Mouse (Mus musculus) WW6 (cell line): ENCODE results near the gene Tha1.

Source experiments
- DNase-seq: peaks from one replicate; pipeline ENCODE4 v3.0.0-alpha.2; 2013; ENCODE audit warnings: low read depth, low spot score

The Tha1 gene

DNA sequence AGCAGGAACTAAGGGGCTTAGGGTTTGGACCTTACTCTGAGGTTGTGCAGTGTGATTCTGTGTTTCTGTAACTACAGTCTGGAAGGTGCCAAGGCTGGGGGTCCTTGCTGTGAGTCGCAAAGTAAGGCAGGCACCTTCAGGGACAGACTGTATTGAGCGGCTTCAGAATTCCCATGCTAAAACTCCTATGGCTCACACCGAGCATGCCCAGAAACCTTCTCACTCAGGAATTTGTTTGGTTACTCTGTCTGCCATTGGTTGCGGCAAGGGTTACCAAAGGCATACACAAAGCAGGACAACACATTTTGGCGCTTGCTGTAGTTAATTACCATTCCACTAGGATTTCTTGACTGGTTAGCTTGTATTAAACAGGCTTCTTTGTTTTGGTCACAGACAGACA, 47.1 kb downstream of the Tha1 start:
- no peak for DNase-seq

GRCm38 (mm10) chr11:117825333-117826101, 47.8 kb downstream of the Tha1 start, which contains the start of the genes Afmid and Tk1:
Gene Afmid (plus strand): TSS chr11:117825924.
Gene Tk1 (minus strand): TSS chr11:117826092.
- peak; percentile 91 for DNase-seq

DNA sequence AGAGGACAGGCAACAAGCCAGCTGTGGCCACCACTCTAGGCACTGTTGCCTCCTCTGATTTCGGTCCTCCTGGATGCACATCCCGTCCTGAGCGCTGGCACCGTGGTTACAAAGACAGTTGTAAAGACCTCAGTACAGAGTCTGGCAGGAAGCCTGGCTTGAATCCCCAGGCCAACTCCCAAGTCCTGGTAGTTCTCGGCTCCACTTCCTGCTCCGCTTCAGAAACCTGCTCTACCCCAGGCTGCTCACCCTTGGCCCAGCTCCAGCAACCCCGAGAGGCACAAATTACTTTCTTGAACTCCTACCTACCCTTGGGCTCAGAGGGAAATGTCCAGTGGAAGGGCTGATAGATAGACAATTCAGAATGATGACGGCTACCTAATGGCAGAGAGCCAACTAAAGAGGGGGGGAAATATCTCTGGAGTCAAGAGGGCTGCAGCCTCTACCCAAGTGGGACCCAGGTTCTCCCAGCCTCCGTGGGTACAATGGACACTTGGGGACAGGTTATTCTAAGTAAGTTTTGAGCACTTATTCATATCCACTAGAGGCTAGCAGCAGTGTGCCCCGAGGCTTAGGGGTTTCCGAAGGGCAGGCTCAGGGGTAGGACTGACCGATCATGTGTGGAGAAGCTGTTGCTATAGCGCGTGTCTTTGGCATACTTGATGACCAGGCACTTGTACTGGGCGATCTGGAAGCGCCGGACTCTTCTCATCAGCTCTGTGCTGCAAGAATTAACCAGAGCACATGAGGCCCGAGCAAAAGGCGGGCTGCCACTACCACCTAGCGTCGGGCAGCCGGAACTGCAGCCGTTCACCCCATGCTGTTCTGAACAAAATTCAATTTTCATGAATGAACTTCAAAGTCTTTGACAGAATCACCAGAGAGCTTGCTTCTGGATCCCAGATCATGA, 49.0 kb downstream of the Tha1 start:
- DNase-seq: no peak

GRCm38 (mm10) chr11:117823411-117823810, 49.9 kb downstream of the Tha1 start:
- DNase-seq: no peak

GRCm38 (mm10) chr11:117822728-117823241, 50.5 kb downstream of the Tha1 start:
- no peak for DNase-seq

GRCm38 (mm10) chr11:117821868-117822267, 51.4 kb downstream of the Tha1 start:
- DNase-seq: no peak

DNA sequence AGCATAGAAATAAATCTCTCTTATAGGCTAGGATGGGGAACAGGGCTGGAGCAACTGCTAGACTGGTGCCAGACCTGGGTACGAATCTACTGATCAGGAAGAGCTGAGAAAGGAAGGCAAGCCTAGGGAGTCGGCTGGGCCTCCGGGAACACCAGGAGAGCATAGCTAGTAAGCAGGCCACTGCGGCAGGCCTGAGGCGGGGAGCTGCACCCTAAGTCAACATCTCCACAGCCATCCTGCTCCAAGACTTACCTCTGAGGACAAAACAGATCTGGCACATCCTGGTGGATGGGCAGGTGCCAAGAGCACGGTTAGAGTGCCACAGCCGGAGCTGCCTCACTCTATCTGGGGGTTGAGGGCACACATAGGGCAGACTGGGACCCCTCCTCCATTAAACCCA, 53.1 kb downstream of the Tha1 start:
- DNase-seq: no peak

DNA sequence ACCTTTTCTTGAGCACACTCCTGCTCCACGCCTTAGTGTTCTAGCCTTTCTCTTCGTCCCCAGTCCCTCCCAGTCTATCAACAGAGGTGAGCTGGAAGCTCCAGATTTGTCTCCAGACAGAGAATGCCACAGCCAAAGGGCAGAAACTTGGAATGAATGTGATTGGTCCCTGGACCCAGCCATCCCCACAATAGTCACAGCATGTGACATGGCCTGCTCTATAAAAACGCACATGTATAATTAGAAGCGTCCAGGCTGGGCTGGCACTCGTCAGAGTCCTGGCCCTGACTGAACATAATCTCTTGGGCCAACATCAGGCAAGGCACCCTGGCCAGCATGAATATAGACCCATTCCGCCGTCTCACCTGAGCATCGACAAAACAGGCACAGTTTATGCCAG, 54.2 kb downstream of the Tha1 start:
- no peak for DNase-seq
